ENCODE assay signal across 9 mouse cellular contexts in genomic region chr5:62939050-62939449, GRCm38 (mm10).
A peak's percentile ranks its signal among the peaks of the same experiment; 100 is the strongest.
DNase-seq lines count a peak whose midpoint lies in the region; ATAC-seq and TF ChIP-seq lines count a peak whose summit lies in the region.
"Had no signal": no experiment of that assay in that cellular context is flagged by ENCODE, and none has a peak within 500 bp of the region (broad histone marks: within the 10 kb centered on the region; RNA-seq: fewer than 3 reads in every experiment).

No protein-coding gene starts in this region.

- H3K4me2 ChIP-seq in kidney, postnatal 0 days (ENCODE audit: low read length), result no peak overlapping the region
- no peak overlapping the region for H3K4me2 ChIP-seq in midbrain, embryonic 13.5 days (replicated peaks)
- H3K4me2 ChIP-seq: liver, embryonic 11.5 days had no signal

- H3K4me3 ChIP-seq in kidney, postnatal 0 days (replicated peaks; ENCODE audit: low read depth, low read length), result no peak overlapping the region
- no peak overlapping the region for H3K4me3 ChIP-seq in midbrain, embryonic 13.5 days (replicated peaks)

- intact Hi-C loops in gastrocnemius, postnatal 36 days (cut with DNase I), result no loop called here

- H3K4me1 ChIP-seq in kidney, postnatal 0 days (replicated peaks; ENCODE audit: insufficient read depth, low read length), result no peaks in the 10 kb centered on the region
- no peaks in the 10 kb centered on the region for H3K4me1 ChIP-seq in midbrain, embryonic 13.5 days (replicated peaks)

- DNase-seq in kidney, postnatal 0 days (ENCODE audit: low spot score), result peak; percentile 79
- no peak for DNase-seq in kidney, postnatal 36 days
- peak; percentile 32 for DNase-seq in brain, embryonic 18.5 days (ENCODE audit: low read depth, low spot score)
- no peak for DNase-seq in gastrocnemius, postnatal 36 days
- no peak for DNase-seq in heart, adult 18-20 months
- DNase-seq in cerebellum, adult 11 months, result no peak

- H3K9ac ChIP-seq in kidney, postnatal 0 days (ENCODE audit: low read depth, low read length), result no peak overlapping the region
- H3K9ac ChIP-seq in midbrain, embryonic 13.5 days (replicated peaks), result no peak overlapping the region

- no peaks in the 10 kb centered on the region for H3K36me3 ChIP-seq in kidney, postnatal 0 days (ENCODE audit: insufficient read depth, low read length)
- H3K36me3 ChIP-seq in midbrain, embryonic 13.5 days, result no peaks in the 10 kb centered on the region

- TF ChIP-seq CTCF in kidney, postnatal 0 days (IDR thresholded peaks at IDR 0.05; ENCODE audit: low read depth), result peak; percentile 65

- no peaks in the 10 kb centered on the region for H3K27me3 ChIP-seq in kidney, postnatal 0 days (ENCODE audit: insufficient read depth, low read length)
- no peaks in the 10 kb centered on the region for H3K27me3 ChIP-seq in midbrain, embryonic 13.5 days

- no peaks in the 10 kb centered on the region for H3K9me3 ChIP-seq in kidney, postnatal 0 days (replicated peaks; ENCODE audit: low read length)
- no peaks in the 10 kb centered on the region for H3K9me3 ChIP-seq in midbrain, embryonic 13.5 days

- WGBS in kidney, postnatal 0 days, result 43% methylated on average over 6 of the region's 6 CpGs
- WGBS in midbrain, embryonic 13.5 days, result 52% methylated on average over 6 of the region's 6 CpGs

- ATAC-seq in kidney, postnatal 0 days (replicated peaks; ENCODE audit: low FRiP score, low read depth), result 0 out of 2 replicates have a peak, but pooled peaks have one; percentile 46
- ATAC-seq in CD4-positive, CD25-positive, alpha-beta regulatory T cell, adult 4 months, result peak; percentile 77
- peak; percentile 56; the same call in 1 of the 2 replicates for ATAC-seq in midbrain, embryonic 13.5 days

- H3K27ac ChIP-seq in kidney, postnatal 0 days, result no peak overlapping the region
- H3K27ac ChIP-seq in midbrain, embryonic 13.5 days, result no peak overlapping the region

Comparison
In these comparisons a context has a peak if more than half of its experiments do, and no peak if none do; other contexts are left out.
1. DNase-seq: peak in kidney, postnatal 0 days (single experiment) and brain, embryonic 18.5 days (single experiment); none in kidney, postnatal 36 days (0 of 2), gastrocnemius, postnatal 36 days (0 of 2), heart, adult 18-20 months (0 of 2) and cerebellum, adult 11 months (single experiment).
2. Peak in every context shown above with its lines, with median percentiles within 50 percentile points of each other: ATAC-seq.